Mouse (Mus musculus) spleen, postnatal 4 days (tissue): ENCODE measurements around the gene Matk.

ENCODE experiments used
- DNase-seq, 2 experiments: peaks; one replicate each; pipeline ENCODE4 v3.0.0; 2022; ENCODE audit warnings: low spot score in 2 of 2

The Matk gene

DNA sequence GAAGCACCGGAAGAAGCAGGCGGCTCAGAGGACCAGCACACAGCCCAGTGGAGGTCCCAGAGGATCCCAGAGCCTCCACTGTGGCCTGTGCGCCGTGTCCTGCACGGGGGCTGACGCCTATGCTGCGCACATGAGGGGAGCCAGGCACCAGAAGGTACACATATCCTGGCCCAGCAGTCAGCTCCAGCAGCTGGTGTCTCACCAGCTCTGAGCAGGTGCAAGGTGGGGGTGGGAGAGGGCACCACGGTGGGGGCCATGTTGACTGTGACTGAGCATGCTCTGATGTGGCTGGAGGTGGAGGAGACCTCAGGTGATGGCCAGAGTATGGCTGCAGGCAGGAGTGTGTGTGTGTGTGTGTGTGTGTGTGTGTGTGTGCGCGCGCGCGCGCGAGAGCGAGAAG is 10.7 kb upstream of the Matk start:
- no peak for DNase-seq

DNA sequence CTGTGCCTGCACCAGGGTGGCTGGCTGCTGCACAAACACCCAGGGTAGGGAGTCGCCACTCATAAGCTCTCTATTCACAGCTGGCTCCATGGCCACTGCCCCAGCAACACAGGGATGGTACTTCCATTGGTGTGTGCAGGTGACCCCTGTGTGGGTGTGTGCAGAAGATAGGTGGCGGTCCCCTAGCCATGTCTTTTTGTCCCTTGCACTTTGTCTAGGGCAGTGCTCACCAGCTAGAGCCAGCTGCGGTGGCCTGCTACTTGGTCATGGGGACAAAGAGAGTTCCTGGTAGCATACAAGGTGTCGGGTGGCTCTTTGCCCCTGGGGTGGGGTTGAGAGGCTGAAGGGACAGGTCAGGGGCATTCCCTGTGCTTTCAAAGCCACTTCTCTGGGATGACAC is 8.6 kb upstream of the Matk start:
- no peak for DNase-seq

GRCm38 (mm10) chr10:81244595-81244994 is 8.1 kb upstream of the Matk start:
- DNase-seq, result peak; percentile 81 to 94

GRCm38 (mm10) chr10:81245166-81245565 is 7.6 kb upstream of the Matk start:
- DNase-seq, result no peak

DNA sequence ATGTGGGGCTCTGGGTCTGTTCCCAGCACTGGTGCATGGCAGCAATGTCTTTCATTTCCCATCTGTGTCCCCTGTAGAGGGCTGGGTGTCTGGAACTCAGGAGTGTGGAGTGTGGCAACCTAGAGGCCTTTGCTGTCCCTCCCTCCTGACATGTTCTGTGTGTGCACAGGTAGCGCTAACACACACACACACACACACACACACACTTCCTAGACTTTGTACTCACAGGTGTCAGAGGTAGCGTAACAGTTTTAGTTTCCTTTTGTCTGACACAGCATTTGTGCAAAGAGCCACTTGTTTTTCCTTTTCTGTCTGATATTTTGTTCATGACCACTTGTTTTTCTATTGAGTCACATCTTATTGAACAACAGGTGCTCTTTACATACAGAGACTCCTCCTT is 4.9 kb upstream of the Matk start:
- no peak for DNase-seq

DNA sequence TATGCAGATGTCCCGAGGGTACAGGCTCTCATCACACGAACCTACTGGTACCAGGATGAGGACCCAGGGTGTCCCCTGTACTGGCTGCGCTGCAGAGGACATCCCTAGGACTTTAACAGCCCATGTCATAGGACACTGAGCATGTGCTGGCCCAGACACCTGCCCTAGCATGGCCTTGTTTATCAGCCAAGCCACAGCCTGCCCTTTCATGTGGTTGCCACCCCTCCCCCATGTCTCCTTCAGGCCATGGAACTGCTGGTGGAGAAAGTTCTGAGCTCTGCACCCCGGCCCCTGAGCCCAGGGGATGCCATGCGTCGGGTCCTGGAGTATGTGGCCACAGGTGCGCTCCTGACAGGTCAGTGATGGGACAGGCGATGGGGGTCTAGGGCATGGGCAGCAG is 3.3 kb upstream of the Matk start:
- DNase-seq, result no peak

DNA sequence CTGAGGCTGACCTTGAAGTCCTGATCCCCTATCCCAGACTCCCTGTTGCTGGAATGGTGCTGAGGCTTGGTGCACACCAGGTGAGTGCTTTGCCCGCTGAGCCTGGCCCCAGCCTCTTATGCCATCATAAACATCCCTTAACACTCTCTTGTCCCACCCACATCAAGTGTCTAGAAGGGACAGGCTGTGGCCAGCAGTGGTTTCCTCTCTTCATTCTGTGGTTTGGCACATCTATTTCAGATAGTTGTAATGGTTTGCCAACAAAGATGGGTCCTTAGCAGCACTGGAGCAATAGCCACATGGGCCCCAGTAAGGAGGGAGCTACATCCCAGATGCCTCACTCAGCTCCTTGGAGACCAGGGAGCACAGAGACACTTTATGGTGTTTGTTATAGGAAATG is 2.2 kb downstream of the Matk start:
- no peak for DNase-seq

DNA sequence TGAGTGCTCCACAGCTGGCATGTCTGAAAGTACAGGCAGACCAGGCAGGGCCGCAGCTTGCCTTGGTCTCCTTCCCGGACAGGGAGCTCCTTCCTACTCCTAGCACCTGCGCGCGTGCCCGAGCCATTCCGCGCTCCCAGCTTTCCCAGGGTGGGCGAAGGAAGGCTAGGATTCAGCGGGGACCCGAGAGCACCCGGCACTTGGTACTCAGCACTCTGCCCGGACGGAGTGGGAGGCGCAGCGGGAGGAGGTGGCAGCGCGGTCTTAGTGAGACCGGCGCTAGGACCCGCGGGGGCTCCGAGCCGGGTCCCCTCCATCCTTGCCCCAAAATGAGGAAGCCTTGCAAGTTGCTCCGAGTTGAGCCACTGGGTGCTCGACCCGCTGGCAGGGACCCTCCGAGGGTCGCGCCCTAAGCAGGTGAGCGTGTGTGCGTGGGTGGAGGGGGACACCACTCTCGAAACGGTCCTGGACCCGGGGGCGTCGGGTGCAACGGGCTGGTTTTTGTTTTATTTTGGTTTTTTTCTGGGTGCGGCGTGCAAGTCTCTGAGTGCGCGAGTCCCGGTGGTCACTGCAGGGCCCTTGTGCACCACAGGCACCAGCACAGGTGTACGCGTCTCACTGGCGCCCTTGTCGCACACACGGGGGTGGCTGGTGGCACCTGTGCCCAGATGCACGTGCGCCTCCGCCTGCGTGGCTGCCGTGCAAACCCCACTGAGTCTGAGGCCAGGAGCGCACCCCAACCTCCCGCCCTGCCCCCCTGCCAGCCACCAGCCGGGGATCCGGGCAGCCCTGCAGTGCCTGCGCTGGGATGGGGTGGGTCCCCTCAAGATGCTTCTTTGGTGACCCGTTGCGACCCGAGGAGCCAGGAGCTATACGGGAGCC is 4.7 kb downstream of the Matk start:
- DNase-seq, result peak in 1 of 2 experiments; percentile 37

DNA sequence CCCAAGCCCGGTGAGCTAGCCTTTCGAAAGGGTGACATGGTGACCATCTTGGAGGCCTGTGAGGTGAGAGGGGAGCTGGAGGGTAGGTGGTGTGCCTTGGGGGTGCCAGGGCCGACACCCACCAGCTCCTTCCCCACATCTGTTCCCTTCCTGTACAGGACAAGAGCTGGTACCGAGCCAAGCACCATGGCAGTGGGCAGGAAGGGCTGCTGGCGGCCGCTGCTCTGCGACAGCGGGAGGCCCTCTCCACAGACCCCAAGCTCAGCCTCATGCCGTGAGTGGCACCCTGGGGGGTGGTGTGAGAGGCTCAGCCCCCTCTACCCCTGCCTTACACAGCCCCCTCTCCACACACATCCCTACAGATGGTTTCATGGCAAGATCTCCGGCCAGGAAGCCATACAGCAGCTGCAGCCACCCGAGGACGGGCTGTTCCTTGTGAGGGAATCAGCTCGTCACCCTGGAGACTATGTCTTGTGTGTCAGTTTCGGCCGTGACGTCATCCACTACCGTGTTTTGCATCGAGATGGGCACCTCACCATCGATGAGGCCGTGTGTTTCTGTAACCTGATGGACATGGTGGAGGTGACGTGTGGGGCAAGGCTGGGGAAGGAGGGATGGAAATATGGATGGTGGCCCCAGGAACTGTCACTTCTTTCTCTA is 6.6 kb downstream of the Matk start:
- no peak for DNase-seq

GRCm38 (mm10) chr10:81261025-81261424 is 8.3 kb downstream of the Matk start:
- DNase-seq, result no peak

DNA sequence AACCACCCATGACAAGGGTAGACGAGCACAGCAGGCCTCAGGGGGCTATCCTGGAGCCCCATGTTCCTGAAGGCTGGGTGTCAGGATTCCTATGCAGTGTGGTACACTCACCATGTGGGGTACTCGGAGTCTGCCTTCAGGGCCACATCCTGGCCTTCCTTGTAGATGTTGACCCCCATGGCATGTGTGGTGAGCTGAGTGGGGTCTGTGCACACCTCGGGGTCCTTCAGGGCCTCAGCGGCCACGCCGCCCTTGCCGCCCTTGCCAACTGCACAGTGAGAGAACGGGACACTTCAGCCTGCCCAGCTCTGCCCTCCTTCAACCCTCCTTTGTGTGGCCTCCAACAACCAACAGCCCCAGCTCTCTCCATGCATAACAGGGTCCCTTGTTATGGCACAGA is 12.8 kb downstream of the Matk start:
- no peak for DNase-seq

- peak; percentile 96 to 99 for DNase-seq
Observed at GRCm38 (mm10) chr10:81266211-81267105, 13.7 kb downstream of the Matk start, which contains the start of the genes Mrpl54 and Apba3. Gene Mrpl54 (minus strand): TSS chr10:81266934. Gene Apba3 (plus strand): TSS chr10:81266960.

DNA sequence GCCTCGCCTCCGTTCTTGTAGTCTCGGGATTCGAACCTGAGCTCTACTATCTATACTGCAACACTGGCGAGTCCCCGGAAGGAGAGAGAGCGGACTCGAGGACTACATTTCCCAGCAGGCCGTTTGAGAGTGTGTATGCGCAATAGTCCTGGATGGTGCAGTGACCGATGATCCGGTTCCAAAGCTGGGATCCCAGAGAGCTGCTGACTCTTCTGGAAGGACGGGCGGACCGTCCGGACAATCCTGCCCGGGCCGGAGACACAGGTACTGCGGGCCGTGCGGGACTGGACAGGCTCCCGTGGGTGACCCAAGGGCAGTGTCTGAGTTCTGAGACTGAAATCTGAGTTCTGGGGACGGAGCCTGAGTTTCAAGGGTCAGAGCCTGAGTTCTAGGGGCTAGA is 15.3 kb downstream of the Matk start:
- peak; percentile 60 to 78 for DNase-seq

GRCm38 (mm10) chr10:81268643-81269412 is 16.1 kb downstream of the Matk start:
- DNase-seq, result no peak

GRCm38 (mm10) chr10:81272356-81272755 is 19.6 kb downstream of the Matk start:
- DNase-seq, result no peak

DNA sequence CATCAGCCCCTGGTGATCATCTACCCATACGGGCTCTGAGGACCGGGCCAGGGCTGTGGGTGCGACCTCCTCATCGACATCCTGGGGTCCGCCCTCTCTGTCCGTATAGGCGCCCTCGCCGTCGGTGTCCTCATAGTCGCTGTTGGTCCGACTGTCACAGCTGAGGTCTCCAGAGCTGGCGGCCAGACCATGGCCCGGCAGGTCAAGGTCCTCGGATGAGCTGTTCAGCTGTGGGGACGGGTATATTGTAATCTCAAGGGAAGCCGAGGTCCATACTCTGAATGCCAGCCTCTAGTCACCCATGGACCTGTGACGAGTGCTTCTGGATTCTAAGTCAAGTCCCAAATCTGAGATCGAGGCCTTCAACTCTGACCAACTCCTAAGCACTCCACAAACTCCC is 21.1 kb downstream of the Matk start:
- DNase-seq, result no peak

GRCm38 (mm10) chr10:81277676-81278075 is 24.9 kb downstream of the Matk start:
- DNase-seq, result no peak

DNA sequence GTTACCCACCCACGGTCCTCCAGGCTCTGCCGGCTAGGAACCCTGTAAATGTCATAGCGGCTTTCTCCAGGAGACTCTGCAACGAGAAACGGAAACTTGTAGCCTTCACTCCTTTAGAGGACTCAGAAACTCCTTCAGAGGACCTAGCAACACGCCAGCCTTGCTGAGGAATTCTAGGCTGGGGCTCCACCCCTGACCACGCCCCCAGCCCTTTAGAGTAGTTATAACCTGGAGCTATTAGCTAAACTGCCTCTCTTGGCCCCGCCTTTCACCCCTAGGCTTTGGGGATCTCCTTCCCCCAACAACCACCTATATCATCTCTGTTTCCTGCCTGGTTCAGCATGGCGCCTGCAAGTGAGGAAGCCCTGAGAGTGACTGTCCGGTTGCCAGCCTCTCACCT is 26.8 kb downstream of the Matk start:
- DNase-seq, result no peak

GRCm38 (mm10) chr10:81284189-81284588 is 31.5 kb downstream of the Matk start:
- DNase-seq, result no peak

- DNase-seq, result no peak
Observed at GRCm38 (mm10) chr10:81284719-81285118, 32.0 kb downstream of the Matk start.

GRCm38 (mm10) chr10:81285694-81286450 is 33.1 kb downstream of the Matk start:
- DNase-seq, result peak; percentile 90 to 97
